Mouse (Mus musculus): ENCODE measurements around the gene Olfr895. TPM values are rescaled to one million over a fixed set of nuclear protein-coding genes. Genes with fewer than 3 reads are reported as not detected.

The Olfr895 gene
- polyA plus RNA-seq (2017; shearing (Covaris generic)): not detected

GRCm38 (mm10) chr9:38267551-38267950 is at the start of gene Olfr895:
Olfr895 (plus strand) TSS chr9:38267851.

GRCm38 (mm10) chr9:38252474-38252873 is 15.2 kb upstream of the Olfr895 start, which contains the start of gene Olfr143:
Olfr143 (plus strand) TSS chr9:38252774.

GRCm38 (mm10) chr9:38290807-38291206 is 23.2 kb downstream of the Olfr895 start, which contains the start of gene Olfr896-ps1:
Olfr896-ps1 (plus strand) TSS chr9:38291107.

Other genes with a start within 250 kb of the Olfr895 start
- gene Olfr883, start 242.0 kb upstream of the Olfr895 start, polyA plus RNA-seq (2017; shearing (Covaris generic)): not detected
- gene Olfr884, start 221.3 kb upstream of the Olfr895 start, polyA plus RNA-seq (2017; shearing (Covaris generic)): not detected
- not detected for gene Olfr885, start 206.5 kb upstream of the Olfr895 start, polyA plus RNA-seq (2017; shearing (Covaris generic))
- gene Olfr887, start 183.8 kb upstream of the Olfr895 start, polyA plus RNA-seq (2017; shearing (Covaris generic)): not detected
- not detected for gene Olfr888, start 159.7 kb upstream of the Olfr895 start, polyA plus RNA-seq (2017; shearing (Covaris generic))
- gene Olfr889, start 152.7 kb upstream of the Olfr895 start, polyA plus RNA-seq (2017; shearing (Covaris generic)): not detected
- 0.10 TPM for gene Olfr890, start 125.3 kb upstream of the Olfr895 start, polyA plus RNA-seq (2017; shearing (Covaris generic))
- gene Olfr891, start 87.0 kb upstream of the Olfr895 start, polyA plus RNA-seq (2017; shearing (Covaris generic)): not detected
- gene Olfr893, start 59.5 kb upstream of the Olfr895 start, polyA plus RNA-seq (2017; shearing (Covaris generic)): not detected
- not detected for gene Olfr894, start 49.8 kb upstream of the Olfr895 start, polyA plus RNA-seq (2017; shearing (Covaris generic))
- not detected for gene Olfr143, start 15.1 kb upstream of the Olfr895 start, polyA plus RNA-seq (2017; shearing (Covaris generic))
- gene Olfr896-ps1, start 23.3 kb downstream of the Olfr895 start, polyA plus RNA-seq (2017; shearing (Covaris generic)): not detected
- not detected for gene Olfr25, start 61.2 kb downstream of the Olfr895 start, polyA plus RNA-seq (2017; shearing (Covaris generic))
- not detected for gene Olfr898, start 80.6 kb downstream of the Olfr895 start, polyA plus RNA-seq (2017; shearing (Covaris generic))
- not detected for gene Olfr250, start 99.0 kb downstream of the Olfr895 start, polyA plus RNA-seq (2017; shearing (Covaris generic))
- gene Olfr251, start 109.2 kb downstream of the Olfr895 start, polyA plus RNA-seq (2017; shearing (Covaris generic)): not detected
- gene Olfr147, start 133.8 kb downstream of the Olfr895 start, polyA plus RNA-seq (2017; shearing (Covaris generic)): not detected
- 0.20 TPM for gene Olfr901, start 161.6 kb downstream of the Olfr895 start, polyA plus RNA-seq (2017; shearing (Covaris generic))
- not detected for gene Olfr902, start 179.8 kb downstream of the Olfr895 start, polyA plus RNA-seq (2017; shearing (Covaris generic))
- not detected for gene Olfr904, start 195.3 kb downstream of the Olfr895 start, polyA plus RNA-seq (2017; shearing (Covaris generic))
- not detected for gene Olfr905, start 203.3 kb downstream of the Olfr895 start, polyA plus RNA-seq (2017; shearing (Covaris generic))
- gene Olfr906, start 219.2 kb downstream of the Olfr895 start, polyA plus RNA-seq (2017; shearing (Covaris generic)): not detected
- gene Olfr907, start 227.9 kb downstream of the Olfr895 start, polyA plus RNA-seq (2017; shearing (Covaris generic)): not detected

All from CD4-positive, CD25-positive, alpha-beta regulatory T cell, adult 9 weeks (primary cell).